Mouse (Mus musculus): ENCODE results near the gene Cdrt4.

DNA sequence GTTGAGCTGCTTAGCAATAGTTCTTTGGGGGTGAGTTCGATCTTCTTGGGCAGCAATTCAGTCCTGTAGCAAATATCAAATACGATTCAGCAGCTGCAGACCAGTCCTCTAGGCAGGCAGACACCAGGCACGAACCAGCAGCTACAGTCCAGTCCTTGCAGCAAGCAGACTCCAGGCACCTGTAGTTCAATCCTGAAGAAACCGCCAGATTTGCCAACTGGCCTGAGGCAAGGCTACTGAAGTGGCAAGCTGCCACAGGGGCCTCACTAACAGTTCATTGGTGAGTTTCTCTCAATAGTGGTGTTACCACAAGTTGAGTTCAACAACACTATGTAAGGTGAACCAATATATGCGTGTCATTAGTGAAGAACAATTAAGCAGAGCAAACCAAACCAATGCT is 56.4 kb downstream of the Cdrt4 start:
- TF ChIP-seq CTCF (IDR thresholded peaks at IDR 0.05; ENCODE audit: control insufficient read depth, insufficient read depth, insufficient replicate concordance, low read depth, low read length) (no peak), POLR2A (IDR thresholded peaks at IDR 0.05; ENCODE audit: control insufficient read depth, low read depth, low read length) (no peak)

Measured in testis, adult 2 months (tissue).